7 mouse cellular contexts compared by ENCODE assay signal in genomic region chr12:111159659-111160428, GRCm38 (mm10). TPM values are rescaled to one million over a fixed set of nuclear protein-coding genes. Genes with fewer than 3 reads are reported as not detected.
DNase-seq lines count a peak whose midpoint lies in the region; ATAC-seq and TF ChIP-seq lines count a peak whose summit lies in the region.

No protein-coding gene starts in this region.

- no peaks in the 10 kb centered on the region for H3K27me3 ChIP-seq in midbrain, embryonic 16.5 days (ENCODE audit: control insufficient read depth, insufficient read depth, low read depth, low read length)

- intact Hi-C loops in heart, postnatal 36 days (cut with DNase I), result no loop called here
- intact Hi-C loops in left cerebral cortex, adult 2 months (cut with DNase I), result no loop called here

- DNase-seq in 416B (ENCODE audit: low read depth), result peak; percentile 72
- peak; percentile 87 for DNase-seq in CD4-positive, CD25-positive, alpha-beta regulatory T cell, adult 2 months (ENCODE audit: low read depth, low spot score)
- DNase-seq in heart, postnatal 36 days, result peak; percentile 31 to 32
- no peak for DNase-seq in left cerebral cortex, adult 2 months (ENCODE audit: extremely low spot score in 1 of 2, low spot score in 2 of 2)
- DNase-seq in cerebellum, adult 11 months, result no peak

- peak; percentile 24; the same call in 1 of the 2 replicates for ATAC-seq in megakaryocyte-erythroid progenitor cell, adult 5-6 weeks (replicated peaks; ENCODE audit: low FRiP score, low TSS enrichment, poor library complexity, severe bottlenecking)
- no peak for ATAC-seq in midbrain, embryonic 16.5 days

- H3K9ac ChIP-seq in midbrain, embryonic 16.5 days (ENCODE audit: low read depth, low read length), result no peak overlapping the region

- H3K4me3 ChIP-seq in left cerebral cortex, adult 2 months, result no peak overlapping the region
- no peak overlapping the region for H3K4me3 ChIP-seq in midbrain, embryonic 16.5 days (ENCODE audit: low read depth, low read length)

- H3K36me3 ChIP-seq in midbrain, embryonic 16.5 days (ENCODE audit: control insufficient read depth, insufficient read depth, low read length), result no peaks in the 10 kb centered on the region

- H3K4me1 ChIP-seq in midbrain, embryonic 16.5 days (ENCODE audit: control insufficient read depth, insufficient read depth, low read length), result peaks cover 28% of the 10 kb centered on the region

- no peak for TF ChIP-seq CTCF in left cerebral cortex, adult 2 months (IDR thresholded peaks at IDR 0.05)

- no peaks in the 10 kb centered on the region for H3K9me3 ChIP-seq in midbrain, embryonic 16.5 days (replicated peaks; ENCODE audit: control insufficient read depth, low read length, poor library complexity, severe bottlenecking)

- no peak overlapping the region for H3K27ac ChIP-seq in left cerebral cortex, adult 2 months
- no peak overlapping the region for H3K27ac ChIP-seq in midbrain, embryonic 16.5 days (ENCODE audit: low read length)

- no peak overlapping the region for H3K4me2 ChIP-seq in midbrain, embryonic 16.5 days (ENCODE audit: low read length)

- WGBS in midbrain, embryonic 16.5 days, result 68% methylated on average over 12 of the region's 12 CpGs

RNA-seq across cellular contexts. Expression of gene Traf3, which starts 6.3 kb away (rescaled TPM):
- total RNA-seq in heart, postnatal 36 days (2021), result 10 to 100 TPM; 12.0 to 12.6 TPM
- total RNA-seq in megakaryocyte-erythroid progenitor cell, adult 5-6 weeks (2014; fragmentation: Nextera tagmentation), result 11.1 and 15.1 TPM in 2 replicates
- total RNA-seq in megakaryocyte-erythroid progenitor cell, adult 5-6 weeks (2017), result 8.9 and 14.4 TPM in 2 replicates
- 10 to 100 TPM; 40.8 to 49.1 TPM for total RNA-seq in left cerebral cortex, adult 2 months (2021)
- polyA plus RNA-seq in midbrain, embryonic 16.5 days (2015; fragmentation: Nextera tagmentation; extraction: Ambion mirVana), result 17.4 and 22.3 TPM in 2 replicates

RNA-seq across cellular contexts. Expression of gene 4930595D18Rik, which starts 24.4 kb away (rescaled TPM):
- not detected for total RNA-seq in heart, postnatal 36 days (2021)
- not detected in 2 replicates for total RNA-seq in megakaryocyte-erythroid progenitor cell, adult 5-6 weeks (2014; fragmentation: Nextera tagmentation)
- not detected in 2 replicates for total RNA-seq in megakaryocyte-erythroid progenitor cell, adult 5-6 weeks (2017)
- total RNA-seq in left cerebral cortex, adult 2 months (2021), result not detected
- polyA plus RNA-seq in midbrain, embryonic 16.5 days (2015; fragmentation: Nextera tagmentation; extraction: Ambion mirVana), result not detected in 2 replicates

Comparison
In these comparisons a context has a peak if more than half of its experiments do, and no peak if none do; other contexts are left out.
1. DNase-seq: peak in 416B (single experiment), CD4-positive, CD25-positive, alpha-beta regulatory T cell, adult 2 months (single experiment) and heart, postnatal 36 days (2 of 2); none in left cerebral cortex, adult 2 months (0 of 2) and cerebellum, adult 11 months (single experiment).